Mouse (Mus musculus): ENCODE data around the gene Rtl8a. TPM values are rescaled to one million over a fixed set of nuclear protein-coding genes. Genes with fewer than 3 reads are reported as not detected.

Gene Rtl8a
- 1.3 and 10.6 TPM in 2 replicates for polyA plus RNA-seq (2012; ENCODE audit: low replicate concordance)

DNA sequence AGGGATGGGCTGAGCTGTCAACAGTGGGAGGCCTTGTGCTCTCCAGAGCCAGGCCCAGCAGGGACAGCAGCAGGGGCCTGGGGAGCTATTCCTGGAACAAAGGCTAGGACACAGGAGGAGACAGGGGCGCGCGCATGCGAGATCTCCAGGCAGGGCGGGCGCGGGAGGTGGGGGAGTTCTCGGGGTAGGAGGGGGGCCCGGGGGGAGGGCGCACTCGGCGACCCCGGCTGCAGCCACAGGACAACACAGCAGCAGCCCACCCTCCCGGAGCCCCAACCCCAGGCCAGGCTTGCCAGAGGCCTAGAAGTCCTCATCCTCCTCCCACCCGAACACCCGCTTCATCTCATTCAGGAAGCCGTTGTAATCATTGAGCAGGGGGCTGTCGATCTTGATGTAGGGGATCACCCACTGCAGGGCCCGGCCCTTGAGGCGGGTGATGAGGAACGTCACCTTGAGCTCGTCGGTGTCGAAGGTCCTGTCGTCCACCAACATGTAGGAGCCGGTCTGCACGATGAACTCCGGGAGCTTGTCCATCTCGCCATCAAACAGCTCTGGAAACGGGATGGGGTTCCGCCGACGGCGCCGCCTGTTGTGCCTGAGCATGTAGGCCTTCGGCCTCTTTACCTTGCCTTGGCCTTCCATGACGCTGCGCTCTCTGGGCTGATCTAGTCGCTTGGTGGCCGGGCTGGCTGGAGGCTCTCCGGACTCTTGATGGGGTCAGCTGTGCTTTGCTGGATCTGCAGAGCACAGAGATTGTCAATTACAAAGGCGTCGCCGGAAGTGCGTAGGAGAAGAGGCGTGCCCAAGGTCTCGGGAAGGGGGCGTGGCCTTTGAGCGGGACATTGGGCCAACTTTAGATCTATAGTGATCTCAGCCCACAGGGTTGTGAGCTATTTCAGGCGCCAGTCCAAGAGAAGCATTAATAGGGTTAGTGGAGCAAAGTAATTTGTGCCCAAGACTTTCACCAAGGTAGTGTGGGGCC is at the start of gene Rtl8a:
Gene Rtl8a (minus strand): TSS at position 703 of the 982 bp plus-strand sequence.

DNA sequence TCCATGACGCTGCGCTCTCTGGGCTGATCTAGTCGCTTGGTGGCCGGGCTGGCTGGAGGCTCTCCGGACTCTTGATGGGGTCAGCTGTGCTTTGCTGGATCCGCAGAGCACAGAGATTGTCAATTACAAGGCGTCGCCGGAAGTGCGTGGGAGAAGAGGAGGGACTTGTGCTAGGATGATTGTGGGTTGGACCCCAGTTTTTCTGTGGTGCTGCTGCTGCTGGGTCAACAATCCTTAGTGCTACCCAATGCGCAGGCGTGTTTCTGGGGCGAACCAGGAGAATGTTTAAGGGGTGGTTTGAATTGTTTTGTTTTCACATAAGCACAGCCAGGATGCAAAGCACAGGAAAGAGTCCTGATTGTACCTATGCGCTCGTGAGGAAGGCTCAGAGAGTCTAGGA is 26.8 kb upstream of the Rtl8a start, which contains the start of gene Rtl8b:
Gene Rtl8b (minus strand): TSS at position 115 of the 400 bp plus-strand sequence.

DNA sequence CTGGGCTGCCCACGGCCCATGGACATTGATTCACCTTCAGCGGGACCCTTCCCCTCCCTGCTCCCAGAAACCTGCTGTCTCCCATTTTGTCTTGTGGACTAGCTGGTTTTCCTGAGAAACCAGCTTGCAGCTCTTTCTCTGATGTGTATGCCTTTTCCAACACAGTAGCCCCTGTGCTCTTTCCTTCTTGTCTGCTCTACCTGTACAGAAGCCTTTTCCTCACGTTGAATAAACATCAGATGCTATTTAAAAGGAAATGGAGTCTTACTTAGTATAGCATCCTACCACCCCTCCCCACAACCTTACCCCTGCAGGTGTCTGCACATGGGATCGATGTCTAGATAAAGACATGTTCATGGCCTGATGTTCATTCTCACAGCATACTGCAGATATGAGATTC is 34.6 kb downstream of the Rtl8a start, which contains the start of gene Gm14597:
Gene Gm14597 (minus strand): TSS at position 101 of the 400 bp plus-strand sequence.

DNA sequence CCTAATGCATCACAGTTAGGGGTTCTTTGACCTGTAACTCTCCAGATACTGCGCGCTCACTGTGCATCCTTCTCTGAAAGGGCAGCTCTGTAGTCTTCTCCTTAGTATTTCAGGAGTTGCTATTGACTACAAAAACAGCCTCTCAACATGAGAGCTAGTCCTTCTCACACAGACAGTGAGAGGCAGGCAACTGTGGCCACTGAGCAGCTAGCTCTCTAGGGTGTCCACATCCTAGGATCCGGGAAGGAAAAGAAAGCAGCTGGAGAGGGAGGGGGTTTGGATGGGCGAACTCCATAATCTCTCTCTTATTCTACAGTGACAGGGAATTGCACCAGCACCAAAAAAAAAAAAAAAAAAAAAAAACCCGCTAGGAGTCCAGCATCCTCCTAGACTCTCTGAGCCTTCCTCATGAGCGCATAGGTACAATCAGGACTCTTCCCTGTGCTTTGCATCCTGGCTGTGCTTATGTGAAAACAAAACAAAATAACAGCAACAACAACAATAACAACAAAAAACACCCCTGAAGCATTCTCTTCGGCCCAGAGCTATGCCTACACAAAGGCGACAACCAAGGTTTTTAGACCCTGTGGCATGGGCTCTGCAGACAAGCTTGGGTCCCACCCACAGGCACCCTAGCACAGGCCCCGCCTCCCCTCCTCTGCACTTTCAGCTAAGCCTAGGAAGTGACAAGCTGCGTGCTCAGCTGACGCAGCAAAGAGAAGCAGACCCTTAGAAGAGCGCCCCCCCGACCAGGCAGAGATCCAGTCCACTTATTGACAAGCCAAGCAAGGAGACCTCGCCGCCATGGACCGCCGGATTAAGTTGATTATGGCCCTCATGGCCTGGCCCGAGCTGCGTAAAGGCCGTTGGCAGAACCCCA is 36.0 kb downstream of the Rtl8a start, which contains the start of gene Rtl8c:
Gene Rtl8c (plus strand): TSS at position 791 of the 880 bp plus-strand sequence.

Other genes with a start within 250 kb of the Rtl8a start
- not detected in 2 replicates for gene Etd, start 208.8 kb downstream of the Rtl8a start, polyA plus RNA-seq (2012; ENCODE audit: low replicate concordance)
- not detected in 2 replicates for gene Rtl8c, start 35.6 kb downstream of the Rtl8a start, polyA plus RNA-seq (2012; ENCODE audit: low replicate concordance)
- gene Gm14597, start 34.7 kb downstream of the Rtl8a start, polyA plus RNA-seq (2012; ENCODE audit: low replicate concordance): not detected in 2 replicates
- gene Rtl8b, start 26.7 kb upstream of the Rtl8a start, polyA plus RNA-seq (2012; ENCODE audit: low replicate concordance): 8.5 and 19.0 TPM in 2 replicates
- gene 4930502E18Rik, start 81.1 kb upstream of the Rtl8a start, polyA plus RNA-seq (2012; ENCODE audit: low replicate concordance): not detected in 2 replicates
- gene 1700013H16Rik, start 114.1 kb upstream of the Rtl8a start, polyA plus RNA-seq (2012; ENCODE audit: low replicate concordance): not detected in 2 replicates
- 0.11 TPM in 1 of 2 replicates, not detected in the other for gene Zfp36l3, start 132.7 kb upstream of the Rtl8a start, polyA plus RNA-seq (2012; ENCODE audit: low replicate concordance)
- not detected in 2 replicates for gene Xlr, start 154.0 kb upstream of the Rtl8a start, polyA plus RNA-seq (2012; ENCODE audit: low replicate concordance)

All from leukemia stem cell, adult 10-12 weeks (primary cell).